In the genomic region with DNA sequence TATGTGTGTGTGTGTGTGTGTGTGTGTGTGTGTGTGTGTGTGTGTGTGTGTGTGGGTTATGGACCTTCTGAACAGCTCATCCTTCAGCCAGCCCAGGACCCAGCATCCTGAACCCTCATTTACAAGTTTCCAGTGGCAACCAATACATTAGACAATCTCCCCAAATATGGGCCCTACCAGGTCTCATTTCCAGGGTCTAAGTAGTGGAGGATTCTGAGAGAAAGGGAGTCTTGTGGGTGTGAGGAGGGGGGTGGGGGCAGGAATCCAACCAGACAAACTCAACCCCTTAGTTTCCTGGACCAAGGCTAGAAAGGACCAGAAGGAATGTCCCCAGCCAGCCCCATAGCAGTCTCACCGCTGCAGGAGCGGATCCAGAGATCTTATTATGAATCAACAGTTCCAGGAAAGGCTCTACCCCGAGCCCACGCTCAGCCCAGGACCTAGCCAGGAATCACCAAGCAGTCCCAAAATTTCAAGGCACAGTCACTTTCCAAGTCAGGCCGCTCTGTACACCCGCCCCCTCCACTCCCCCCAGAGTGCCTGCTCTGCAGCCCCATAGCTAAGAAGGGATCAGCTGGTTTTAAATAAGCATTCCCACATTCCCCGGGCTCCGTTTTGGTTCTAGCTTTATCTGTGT, we compare ENCODE assay signal across 8 mouse cellular contexts. TPM values are rescaled to one million over a fixed set of nuclear protein-coding genes. Genes with fewer than 3 reads are reported as not detected.
A peak's percentile ranks its signal among the peaks of the same experiment; 100 is the strongest.
DNase-seq lines count a peak whose midpoint lies in the region; ATAC-seq lines count a peak whose summit lies in the region.

No protein-coding gene starts in this region.

- 48% methylated on average over 8 of the region's 8 CpGs for WGBS in kidney, embryonic 15.5 days
- 72% methylated on average over 8 of the region's 8 CpGs for WGBS in embryonic facial prominence, embryonic 11.5 days

- H3K9me3 ChIP-seq in kidney, embryonic 15.5 days (replicated peaks) = 0 out of 2 replicates have a peak, but pooled peaks cover 3% of the 10 kb centered on the region
- no peaks in the 10 kb centered on the region for H3K9me3 ChIP-seq in embryonic facial prominence, embryonic 11.5 days (replicated peaks; ENCODE audit: control insufficient read depth, low read length)

- no peak overlapping the region for H3K4me3 ChIP-seq in kidney, embryonic 15.5 days (replicated peaks)
- H3K4me3 ChIP-seq in embryonic facial prominence, embryonic 11.5 days (ENCODE audit: low read depth, low read length) = no peak overlapping the region

- peaks cover 76% of the 10 kb centered on the region for H3K4me1 ChIP-seq in kidney, embryonic 15.5 days
- peaks cover 6% of the 10 kb centered on the region for H3K4me1 ChIP-seq in embryonic facial prominence, embryonic 11.5 days (ENCODE audit: control insufficient read depth, insufficient read depth, low read length)

- peak; percentile 8; the same call in 1 of the 2 replicates for ATAC-seq in kidney, embryonic 15.5 days (replicated peaks; ENCODE audit: low FRiP score)
- ATAC-seq in embryonic facial prominence, embryonic 11.5 days (replicated peaks; ENCODE audit: insufficient number of reproducible peaks, low FRiP score, low TSS enrichment, low read depth) = no peak
- no peak for ATAC-seq in megakaryocyte, adult 5-6 weeks (ENCODE audit: poor library complexity, severe bottlenecking)
- no peak for ATAC-seq in CD4-positive, CD25-positive, alpha-beta regulatory T cell, adult 4 months

- H3K9ac ChIP-seq in kidney, embryonic 15.5 days = no peak overlapping the region
- H3K9ac ChIP-seq in embryonic facial prominence, embryonic 11.5 days (replicated peaks; ENCODE audit: low read length) = no peak overlapping the region

- no peak overlapping the region for H3K4me2 ChIP-seq in kidney, embryonic 15.5 days
- no peak overlapping the region for H3K4me2 ChIP-seq in embryonic facial prominence, embryonic 11.5 days (ENCODE audit: low read depth, low read length)

- H3K27ac ChIP-seq in kidney, embryonic 15.5 days = peak overlapping the region; percentile 97
- peak overlapping the region; percentile 25; the same call in 1 of the 2 replicates for H3K27ac ChIP-seq in embryonic facial prominence, embryonic 11.5 days (replicated peaks; ENCODE audit: low read depth, low read length)

- no peak for DNase-seq in kidney, adult 9 months
- no peak for DNase-seq in embryonic facial prominence, embryonic 11.5 days (ENCODE audit: low spot score)
- DNase-seq in heart, postnatal 10 days = peak; percentile 54 to 57
- peak; percentile 64 for DNase-seq in lung, postnatal 10 days
- DNase-seq in cerebellum, postnatal 25 days = no peak

- no peaks in the 10 kb centered on the region for H3K27me3 ChIP-seq in kidney, embryonic 15.5 days
- H3K27me3 ChIP-seq in embryonic facial prominence, embryonic 11.5 days (ENCODE audit: control insufficient read depth, insufficient read depth, low read length) = peaks cover 3% of the 10 kb centered on the region

- intact Hi-C loops in heart, postnatal 10 days (cut with DNase I) = no loop called here

- H3K36me3 ChIP-seq in kidney, embryonic 15.5 days = no peaks in the 10 kb centered on the region
- no peaks in the 10 kb centered on the region for H3K36me3 ChIP-seq in embryonic facial prominence, embryonic 11.5 days (replicated peaks; ENCODE audit: control insufficient read depth, insufficient read depth, low read depth, low read length)

RNA-seq across cellular contexts. Expression of a gene that starts 30.1 kb away (rescaled TPM):
- 18.3 and 19.5 TPM in 2 replicates for polyA plus RNA-seq in kidney, embryonic 15.5 days (2015; fragmentation: Nextera tagmentation; extraction: Ambion mirVana)
- polyA plus RNA-seq in embryonic facial prominence, embryonic 11.5 days (2014; fragmentation: Nextera tagmentation; extraction: Ambion mirVana) = 18.9 and 19.3 TPM in 2 replicates
- 1 to 10 TPM; 2.4 to 4.0 TPM for total RNA-seq in heart, postnatal 10 days (2021)
- total RNA-seq in megakaryocyte, adult 5-6 weeks (2015) = 7.0 and 8.6 TPM in 2 replicates
- total RNA-seq in megakaryocyte, adult 5-6 weeks (2017) = 3.5 and 5.1 TPM in 2 replicates
- polyA plus RNA-seq in CD4-positive, CD25-positive, alpha-beta regulatory T cell, adult 4 months (2017; shearing (Covaris generic)) = 1 to 10 TPM; 2.7 to 6.1 TPM

RNA-seq across cellular contexts. Expression of a gene that starts 47.3 kb away (rescaled TPM):
- 67.5 and 73.2 TPM in 2 replicates for polyA plus RNA-seq in kidney, embryonic 15.5 days (2015; fragmentation: Nextera tagmentation; extraction: Ambion mirVana)
- polyA plus RNA-seq in embryonic facial prominence, embryonic 11.5 days (2014; fragmentation: Nextera tagmentation; extraction: Ambion mirVana) = 64.8 and 67.9 TPM in 2 replicates
- 100 to 1,000 TPM; 131 to 149 TPM for total RNA-seq in heart, postnatal 10 days (2021)
- 73.2 and 75.2 TPM in 2 replicates for total RNA-seq in megakaryocyte, adult 5-6 weeks (2015)
- total RNA-seq in megakaryocyte, adult 5-6 weeks (2017) = 38.0 and 41.9 TPM in 2 replicates
- 10 to 100 TPM; 35.4 to 37.8 TPM for polyA plus RNA-seq in CD4-positive, CD25-positive, alpha-beta regulatory T cell, adult 4 months (2017; shearing (Covaris generic))

Comparison
In these comparisons a context has a peak if more than half of its experiments do, and no peak if none do; other contexts are left out.
1. DNase-seq: peak in heart, postnatal 10 days (2 of 2) and lung, postnatal 10 days (single experiment); none in kidney, adult 9 months (single experiment), embryonic facial prominence, embryonic 11.5 days (single experiment) and cerebellum, postnatal 25 days (0 of 2).